ENCODE assay signal across 16 mouse cellular contexts in genomic region chr13:44437709-44438108, GRCm38 (mm10).
"Had no signal": no experiment of that assay in that cellular context is flagged by ENCODE, and none has a peak within 500 bp of the region (broad histone marks: within the 10 kb centered on the region; RNA-seq: fewer than 3 reads in every experiment).

No protein-coding gene starts in this region.

- H3K4me2 ChIP-seq: neural tube, embryonic 13.5 days; neural tube, embryonic 15.5 days; stomach, embryonic 15.5 days had no signal

- H3K4me1 ChIP-seq: neural tube, embryonic 13.5 days; neural tube, embryonic 15.5 days; stomach, embryonic 15.5 days had no signal

- H3K36me3 ChIP-seq: neural tube, embryonic 13.5 days; neural tube, embryonic 15.5 days; stomach, embryonic 15.5 days had no signal

- H3K9me3 ChIP-seq: neural tube, embryonic 13.5 days; neural tube, embryonic 15.5 days; stomach, embryonic 15.5 days had no signal

- H3K27ac ChIP-seq: neural tube, embryonic 13.5 days; neural tube, embryonic 15.5 days; stomach, embryonic 15.5 days; stomach, postnatal 0 days had no signal

- DNase-seq: retina, postnatal 1 day; right cerebral cortex, adult 18-20 months; right cerebral cortex, postnatal 14 days; right cerebral cortex, postnatal 25 days; right cerebral cortex, postnatal 4 days; spleen, adult 18-20 months; thymus, adult 18-20 months; thymus, adult 2 months; thymus, postnatal 14 days; thymus, postnatal 25 days; thymus, postnatal 36 days; thymus, postnatal 4 days had no signal

- H3K27me3 ChIP-seq: neural tube, embryonic 13.5 days; neural tube, embryonic 15.5 days; stomach, embryonic 15.5 days had no signal

- H3K9ac ChIP-seq: neural tube, embryonic 13.5 days; neural tube, embryonic 15.5 days; stomach, embryonic 15.5 days had no signal

- H3K4me3 ChIP-seq: neural tube, embryonic 13.5 days; neural tube, embryonic 15.5 days; stomach, embryonic 15.5 days had no signal
